Mouse (Mus musculus): ENCODE measurements around the gene Smim23.

Gene Smim23

DNA sequence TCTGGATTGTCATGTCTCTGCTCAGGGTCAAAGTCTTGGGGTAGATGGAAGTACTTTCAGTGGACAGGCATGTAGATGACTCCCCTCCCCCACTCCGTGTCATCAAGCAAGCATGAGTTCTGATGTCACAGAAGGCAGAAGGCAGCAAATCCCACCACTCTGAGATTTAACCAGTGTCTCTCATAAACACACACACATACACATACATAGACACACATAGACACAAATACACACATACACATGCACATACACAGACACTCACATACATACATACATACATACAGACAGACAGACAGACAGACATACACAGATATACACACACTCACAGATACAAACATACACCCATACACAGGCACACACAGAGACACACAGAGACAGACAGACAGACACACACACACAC lies at the start of gene Smim23:
TSS of gene Smim23 (minus strand) at position 101 of the 400 bp plus-strand sequence.
- DNase-seq (ENCODE audit: low read depth), result no peak

DNA sequence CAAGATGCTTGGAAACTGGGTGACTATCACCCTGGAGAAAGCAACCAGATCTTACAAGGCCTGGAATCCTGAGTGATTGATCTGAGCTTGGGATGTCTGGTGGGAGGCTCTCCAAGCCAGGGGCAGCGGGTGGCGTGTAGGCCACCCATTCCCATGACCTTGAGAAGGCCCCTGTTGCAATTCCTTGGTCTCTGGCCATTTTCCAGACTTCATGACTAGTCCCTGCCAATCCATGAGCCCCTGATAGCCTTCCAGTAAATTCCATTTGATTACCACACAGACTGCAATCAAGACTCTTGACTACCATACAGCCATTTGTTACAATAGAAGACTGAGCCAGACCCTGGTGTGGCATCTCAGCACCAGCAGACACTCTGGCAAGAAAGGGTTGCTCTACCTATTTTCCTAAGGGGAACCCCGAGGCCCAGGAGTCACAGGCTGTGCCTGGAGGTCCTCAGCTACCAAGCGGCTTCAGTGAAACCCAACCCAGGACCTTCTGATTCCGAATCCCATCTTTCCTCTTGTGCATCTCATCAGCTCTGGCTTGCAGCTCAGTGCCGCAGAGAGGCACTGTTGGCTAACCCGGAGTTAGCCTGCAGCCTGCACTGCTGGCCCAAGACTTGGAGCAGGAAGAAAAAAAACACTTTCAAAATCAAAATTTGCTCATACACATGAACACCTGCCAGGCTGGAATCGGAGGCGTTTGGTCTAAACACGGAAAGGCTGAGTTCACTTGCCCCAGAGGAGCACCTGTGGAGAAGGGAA lies 44.4 kb upstream of the Smim23 start:
- DNase-seq (ENCODE audit: low read depth), result no peak

- DNase-seq (ENCODE audit: low read depth), result no peak
Measured at GRCm38 (mm10) chr11:32864615-32865014, 40.2 kb upstream of the Smim23 start.

- DNase-seq (ENCODE audit: low read depth), result no peak
Measured at GRCm38 (mm10) chr11:32857418-32857879, 33.0 kb upstream of the Smim23 start.

DNA sequence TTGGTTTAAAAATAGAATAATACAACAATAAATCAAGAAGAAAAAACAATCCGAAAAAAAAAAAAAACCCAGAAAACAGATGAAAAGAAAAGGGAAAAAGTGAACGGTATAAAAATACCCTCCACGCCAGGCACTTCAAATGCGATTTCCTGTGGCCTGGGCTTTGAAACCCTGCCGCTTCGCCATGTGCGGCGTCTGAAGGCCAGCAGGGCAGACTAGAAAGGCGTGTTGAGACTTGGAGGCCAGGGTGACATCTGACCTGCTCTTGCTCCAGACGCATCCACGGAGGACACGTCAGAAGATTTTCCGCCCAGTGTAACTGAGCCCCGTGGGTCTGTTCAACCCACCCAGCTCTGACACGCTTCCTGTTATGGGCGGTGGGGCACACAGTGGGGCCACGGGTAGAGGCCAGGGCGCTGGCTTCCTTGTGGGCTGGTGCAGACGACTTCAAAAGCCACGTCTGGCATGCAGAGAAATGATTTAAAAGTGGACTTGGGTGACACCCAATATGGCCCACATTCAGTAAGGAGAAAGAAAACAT lies 22.3 kb upstream of the Smim23 start:
- no peak for DNase-seq (ENCODE audit: low read depth)

- DNase-seq (ENCODE audit: low read depth), result no peak
Measured at GRCm38 (mm10) chr11:32841169-32841568, 16.8 kb upstream of the Smim23 start.

- no peak for DNase-seq (ENCODE audit: low read depth)
Measured at GRCm38 (mm10) chr11:32840256-32840655, 15.9 kb upstream of the Smim23 start.

GRCm38 (mm10) chr11:32835022-32835421 lies 10.6 kb upstream of the Smim23 start:
- DNase-seq (ENCODE audit: low read depth), result no peak

GRCm38 (mm10) chr11:32834367-32834918 lies 10.0 kb upstream of the Smim23 start:
- DNase-seq (ENCODE audit: low read depth), result no peak

DNA sequence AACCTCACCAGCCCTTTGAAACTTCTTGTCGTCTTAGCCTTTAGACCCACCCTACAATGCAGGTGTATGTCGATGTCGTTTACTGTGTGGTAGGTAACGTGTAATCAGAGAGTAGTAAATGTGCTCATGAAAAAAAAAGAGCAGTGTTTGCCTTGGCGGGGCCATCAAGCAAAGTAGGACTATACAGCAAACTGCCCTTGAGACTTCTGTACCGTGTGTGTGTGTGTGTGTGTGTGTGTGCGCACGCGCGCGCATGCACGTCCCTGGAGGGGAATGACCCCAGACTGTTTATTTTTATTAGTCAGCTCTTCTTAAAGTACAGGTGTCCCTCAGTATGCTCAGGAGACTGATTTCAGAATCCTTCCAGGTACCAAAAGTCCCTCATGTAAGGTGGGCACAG lies 6.8 kb downstream of the Smim23 start:
- no peak for DNase-seq (ENCODE audit: low read depth)

DNA sequence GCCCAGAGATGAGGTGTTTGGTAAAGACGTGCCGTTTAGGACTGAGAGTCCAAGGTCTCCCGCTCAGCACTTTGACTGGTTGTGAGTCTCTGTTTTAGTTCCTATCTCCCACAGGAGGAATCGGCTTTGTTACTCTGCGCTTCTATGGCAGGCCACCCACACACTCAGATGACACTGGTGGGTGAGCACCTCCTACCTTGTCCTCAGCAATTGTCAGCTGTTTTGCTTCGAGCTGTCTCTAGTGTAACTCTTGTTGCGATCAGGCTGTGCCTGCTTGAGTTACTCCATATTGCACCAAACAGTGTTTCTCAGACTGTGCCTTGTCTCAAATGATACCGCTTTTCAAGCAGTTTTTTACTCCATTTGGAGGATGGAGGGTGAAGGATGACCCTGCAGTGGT lies 10.1 kb downstream of the Smim23 start:
- DNase-seq (ENCODE audit: low read depth), result no peak

GRCm38 (mm10) chr11:32809091-32809490 lies 15.3 kb downstream of the Smim23 start:
- no peak for DNase-seq (ENCODE audit: low read depth)

DNA sequence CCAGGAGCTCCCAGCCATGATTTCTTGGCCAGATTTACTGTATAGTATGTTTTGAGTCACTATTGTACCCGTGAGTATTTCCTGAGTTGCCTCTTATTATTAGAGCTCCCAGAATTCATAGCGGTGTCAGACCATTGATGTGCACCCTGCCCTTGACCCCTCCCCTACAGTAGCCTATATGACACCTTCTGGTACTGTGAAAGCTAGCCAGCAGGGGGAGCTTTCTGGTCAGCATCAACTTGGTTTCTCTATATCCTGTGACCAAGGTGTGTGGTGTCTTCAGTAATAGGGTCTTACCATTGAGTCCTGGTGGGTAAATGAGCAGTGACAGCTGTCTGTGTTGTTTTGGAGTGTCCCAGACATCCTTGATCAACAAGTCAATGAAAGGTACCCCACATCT lies 18.4 kb downstream of the Smim23 start:
- peak; percentile 61 for DNase-seq (ENCODE audit: low read depth)

DNA sequence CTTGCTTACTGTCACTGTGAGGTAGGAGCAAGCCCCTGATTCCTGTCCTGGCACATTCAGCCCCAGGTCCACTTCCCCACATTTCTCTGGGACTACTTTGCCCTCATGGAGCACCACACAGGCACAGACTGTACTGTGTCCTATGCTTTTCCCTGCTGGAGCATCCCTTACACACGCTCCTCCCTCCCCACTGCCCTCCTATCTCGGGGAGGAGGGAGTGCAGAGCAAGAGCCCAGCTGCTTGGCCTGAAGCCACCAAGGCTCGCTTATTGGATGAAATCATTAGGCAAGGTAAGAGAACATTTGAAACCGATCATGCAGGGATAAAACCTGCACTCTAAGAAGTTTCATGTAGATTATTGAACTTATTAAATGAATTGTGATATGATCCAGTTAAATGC lies 20.7 kb downstream of the Smim23 start:
- no peak for DNase-seq (ENCODE audit: low read depth)

- DNase-seq (ENCODE audit: low read depth), result peak; percentile 60
Measured at GRCm38 (mm10) chr11:32801715-32802114, 22.7 kb downstream of the Smim23 start.

DNA sequence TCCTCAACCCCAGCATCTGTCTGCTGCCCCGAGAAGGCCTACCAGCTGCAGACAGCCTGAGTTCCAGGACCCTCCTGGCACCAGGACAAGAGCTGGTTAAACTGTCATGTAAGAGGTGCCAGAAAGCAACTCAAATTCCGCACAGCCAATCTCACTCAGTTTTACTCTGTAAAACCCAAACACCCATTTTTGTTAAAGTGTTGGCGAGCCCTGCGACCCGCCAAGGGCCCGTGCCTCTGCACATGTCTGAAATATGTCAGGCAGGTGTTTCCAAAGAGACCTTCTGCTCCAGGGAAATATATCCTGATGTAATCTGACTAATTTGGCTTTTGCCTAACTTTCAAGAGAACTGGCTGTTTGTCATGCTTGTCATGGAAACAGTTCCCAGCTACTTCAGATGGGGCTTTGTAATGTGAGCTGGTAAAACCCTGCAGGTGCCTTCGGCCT lies 23.5 kb downstream of the Smim23 start:
- no peak for DNase-seq (ENCODE audit: low read depth)

DNA sequence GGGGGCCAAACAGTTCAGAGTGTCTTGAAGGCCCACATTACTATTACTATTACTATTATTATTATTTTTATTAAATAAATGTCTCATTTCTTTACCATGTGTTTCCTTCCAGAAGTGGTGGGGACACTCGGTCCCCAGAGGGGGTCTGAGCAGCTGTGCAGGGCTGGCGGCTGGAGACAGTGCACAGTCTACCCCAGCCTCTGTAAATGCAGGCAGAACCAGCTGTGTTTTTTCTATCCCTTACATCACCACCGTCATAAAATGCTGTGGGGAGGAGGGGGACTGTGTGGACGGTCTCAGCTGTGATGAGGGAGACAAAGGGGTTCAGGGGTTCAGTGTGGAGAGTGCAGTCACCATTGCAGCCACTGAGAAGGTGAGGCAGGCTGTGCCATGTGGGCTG lies 26.0 kb downstream of the Smim23 start:
- DNase-seq (ENCODE audit: low read depth), result no peak

DNA sequence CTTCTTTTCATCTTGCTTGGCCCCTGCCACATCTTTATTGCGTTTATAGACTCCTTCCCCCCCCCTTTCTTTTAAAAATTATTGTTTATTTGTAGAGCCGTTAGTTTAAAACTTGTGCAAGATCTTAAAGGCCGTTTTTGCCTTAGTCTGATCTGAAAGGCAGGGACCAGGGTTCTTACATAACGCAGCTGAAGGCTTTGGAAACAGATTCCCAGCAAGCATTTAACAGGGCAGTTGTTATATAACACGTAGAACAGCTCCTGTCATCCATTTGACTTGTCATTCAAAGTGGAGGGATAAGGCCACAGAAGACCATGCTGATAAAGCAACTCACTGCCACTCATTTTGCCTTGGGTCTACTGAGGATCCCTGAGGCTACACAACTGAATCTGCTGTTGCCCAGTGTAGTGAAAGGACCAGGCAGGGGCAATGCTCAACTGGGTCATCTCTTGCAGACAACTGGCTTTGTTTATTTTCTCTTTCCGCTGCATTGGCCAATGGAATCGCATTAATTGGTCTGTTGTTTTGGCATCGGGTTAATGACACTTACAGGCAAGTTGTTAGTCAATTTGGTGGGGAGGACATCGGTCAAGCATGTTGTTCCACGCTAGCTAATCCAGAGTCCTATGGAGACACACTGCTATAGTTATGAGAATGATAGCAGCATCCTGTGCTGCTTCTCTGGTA lies 29.5 kb downstream of the Smim23 start:
- DNase-seq (ENCODE audit: low read depth), result no peak

DNA sequence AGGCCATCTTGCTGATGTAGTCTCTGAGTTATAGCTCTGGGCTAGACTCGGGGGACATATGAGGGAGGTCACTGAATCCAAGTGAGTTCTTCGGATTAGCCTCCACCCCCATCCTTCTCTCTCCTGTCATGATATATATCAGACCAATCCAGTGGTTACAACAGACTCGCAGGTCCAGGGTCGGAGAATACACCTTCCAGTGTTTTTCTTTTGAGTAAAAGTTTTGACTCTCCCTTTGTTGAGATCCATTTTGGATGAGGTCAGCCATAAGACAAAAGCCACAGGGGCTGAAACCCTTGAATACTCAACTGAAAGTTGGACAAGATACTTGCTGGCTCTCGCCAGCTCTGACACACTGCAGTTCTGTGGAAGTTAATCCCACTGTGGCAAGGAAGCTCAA lies 38.2 kb downstream of the Smim23 start:
- no peak for DNase-seq (ENCODE audit: low read depth)

DNA sequence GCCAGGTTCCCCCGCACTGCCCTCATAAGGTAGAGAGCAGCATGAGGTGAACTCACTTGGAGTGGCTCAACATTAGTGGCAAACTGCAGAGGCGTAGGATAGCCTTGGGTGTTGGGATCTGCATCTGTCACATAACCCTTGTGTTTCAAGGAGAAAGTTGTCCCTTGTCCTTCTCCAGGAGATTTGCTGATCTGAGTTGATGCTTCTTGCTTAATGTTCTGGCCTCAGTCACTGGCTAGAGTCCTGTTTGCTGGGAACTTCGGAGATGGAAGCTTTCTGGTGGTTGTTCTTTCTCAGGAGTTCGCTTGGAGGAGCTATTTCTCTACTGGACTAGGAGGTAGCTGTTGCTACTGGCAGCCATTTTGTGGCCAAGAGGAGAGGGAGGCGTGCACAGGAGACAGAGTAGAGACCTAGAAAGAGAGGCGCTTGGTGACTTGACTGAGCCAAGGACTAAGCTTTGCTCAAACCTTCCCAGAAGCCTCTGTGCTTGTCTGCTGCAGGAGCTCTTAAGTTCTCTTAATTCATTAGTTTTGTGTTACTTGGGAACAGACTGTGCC lies 38.7 kb downstream of the Smim23 start:
- DNase-seq (ENCODE audit: low read depth), result no peak

GRCm38 (mm10) chr11:32782724-32783123 lies 41.7 kb downstream of the Smim23 start:
- no peak for DNase-seq (ENCODE audit: low read depth)

DNA sequence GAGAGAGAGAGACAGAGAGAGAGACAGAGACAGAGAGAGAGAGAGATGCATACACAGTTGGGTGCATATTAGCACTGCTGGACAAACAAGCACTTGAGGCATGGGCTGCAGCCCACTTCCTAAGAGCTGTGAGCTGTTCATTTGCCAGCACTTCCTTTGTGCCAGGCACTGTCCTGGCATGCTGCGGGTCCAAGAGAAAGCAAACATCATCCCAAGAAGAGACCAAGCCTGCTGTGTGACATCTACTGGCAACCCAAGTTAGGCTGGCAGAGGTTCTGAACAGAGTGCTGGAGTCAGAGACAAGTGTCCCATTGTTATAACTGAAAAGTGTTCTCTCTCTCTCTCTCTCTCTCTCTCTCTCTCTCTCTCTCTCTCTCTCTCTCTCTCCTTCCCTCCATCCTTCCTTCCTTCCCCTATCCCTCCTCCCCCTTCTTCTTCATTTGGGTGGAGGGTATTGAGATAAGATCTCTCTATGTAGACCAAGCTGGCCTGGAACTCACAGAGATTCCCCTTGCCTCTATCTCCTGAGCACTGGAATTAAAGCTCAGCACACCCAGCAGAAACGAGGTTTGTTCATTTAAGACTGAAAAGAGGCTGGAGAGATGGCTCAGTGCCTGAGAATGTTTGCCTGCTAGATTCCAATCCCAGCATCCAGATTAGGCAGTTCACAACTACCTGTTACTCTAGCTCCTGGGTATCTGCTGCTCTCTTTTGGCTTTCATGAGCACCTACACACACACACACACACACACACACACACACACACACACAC lies 42.6 kb downstream of the Smim23 start:
- no peak for DNase-seq (ENCODE audit: low read depth)

All from induced T-regulatory cell, adult 2 months (primary cell).